Mouse (Mus musculus) gastrocnemius, postnatal 25 days (tissue): Measurements from ENCODE around the gene Cd59b. TPM values are rescaled to one million over a fixed set of nuclear protein-coding genes. Genes with fewer than 3 reads are reported as not detected.
A peak's percentile ranks its signal among the peaks of the same experiment; 100 is the strongest.

Source experiments
- DNase-seq: peaks from one replicate; pipeline ENCODE4 v3.0.0; 2022
- total RNA-seq, 2 experiments: library from RNA; stranded (reverse); gene quantifications; 1 replicate in 1 of 2; 2 replicates in 1 of 2; pipeline ENCODE4 v1.2.3; 2021

Gene Cd59b
- total RNA-seq, 2 experiments from 2014 or later = 2.6 to 3.6 TPM

DNA sequence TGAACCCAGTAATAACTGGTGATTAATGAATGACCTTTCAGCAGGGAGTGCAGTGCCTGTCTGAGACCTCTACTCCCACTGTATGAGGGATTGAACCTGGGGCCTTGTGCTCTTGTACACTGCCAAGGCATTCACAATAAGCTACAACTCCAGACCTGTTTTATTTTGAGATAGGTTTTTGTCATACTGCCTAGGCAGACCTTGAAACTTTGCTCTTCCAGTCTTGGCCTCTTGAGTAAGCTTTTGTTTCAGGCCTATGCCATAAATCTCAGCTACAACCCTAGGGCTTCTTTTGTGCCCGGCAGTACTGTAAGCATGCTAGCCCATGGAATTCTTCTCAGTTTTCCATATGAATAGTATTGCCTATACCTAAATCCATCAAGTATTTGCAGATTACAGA lies 49.4 kb downstream of the Cd59b start:
- no peak for DNase-seq

DNA sequence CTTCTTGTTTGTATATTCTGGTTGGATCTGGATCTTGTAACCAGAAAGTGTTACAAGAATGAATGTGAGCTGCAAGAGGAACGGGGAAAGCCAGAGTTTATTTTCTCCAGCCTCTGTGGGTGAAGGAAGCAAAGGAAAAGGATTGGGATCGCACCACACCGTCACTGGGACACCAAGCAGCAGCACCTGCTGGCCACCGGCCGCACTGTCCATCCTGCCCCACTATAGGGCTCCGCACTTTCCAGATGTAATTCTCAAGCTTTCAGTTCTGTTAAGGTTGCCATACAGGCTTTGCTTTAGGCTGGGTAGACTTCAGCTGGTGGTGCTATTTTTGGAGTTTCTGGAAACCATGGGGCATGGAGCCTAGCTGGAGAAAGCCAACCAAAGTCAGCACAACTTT lies 50.7 kb downstream of the Cd59b start:
- DNase-seq = peak; percentile 20

GRCm38 (mm10) chr2:104121681-104122504 lies 52.2 kb downstream of the Cd59b start:
- no peak for DNase-seq

- peak; percentile 91 for DNase-seq
These were observed 53.1 kb downstream of the Cd59b start, which contains the start of gene A930018P22Rik for GRCm38 (mm10) chr2:104122505-104123378. Gene A930018P22Rik, plus strand, starts transcription at chr2:104122769.

DNA sequence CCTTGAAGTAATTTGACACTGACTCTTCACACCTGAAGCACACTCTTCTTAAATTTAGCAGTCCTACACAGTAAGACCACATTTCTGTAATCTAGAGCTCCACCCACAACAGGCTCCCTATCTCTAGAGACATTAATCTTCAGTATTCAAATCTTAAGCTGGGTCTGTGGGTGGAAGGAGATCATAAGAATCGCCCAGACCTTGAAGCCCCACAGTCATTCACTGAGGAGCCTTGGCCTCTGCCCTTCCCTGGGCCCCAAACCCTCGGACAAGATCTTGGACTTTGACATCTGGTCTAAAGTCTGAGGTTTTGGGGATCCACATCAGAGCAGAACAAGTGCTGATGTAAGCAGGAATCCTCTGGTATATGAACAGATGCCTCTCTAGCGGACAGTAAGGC lies 53.9 kb downstream of the Cd59b start:
- DNase-seq = no peak

DNA sequence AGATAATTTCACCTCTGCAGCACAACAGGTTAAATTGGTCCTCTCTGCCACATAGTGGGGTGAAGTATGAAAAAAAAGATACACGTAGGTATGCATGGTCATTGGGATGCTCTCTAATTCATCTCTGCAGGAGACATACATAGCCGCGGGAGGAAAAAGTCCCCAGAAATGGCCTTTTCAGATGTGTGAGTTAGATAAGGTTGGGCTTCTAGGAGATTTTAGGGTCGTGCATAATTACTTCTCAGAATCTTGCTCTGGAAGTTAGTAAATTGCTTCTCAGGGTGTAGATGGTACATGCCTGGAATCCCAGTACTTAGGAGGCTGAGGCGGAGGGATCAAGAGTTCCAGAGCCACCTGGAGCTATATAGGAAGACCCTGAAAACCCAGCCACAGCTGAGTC lies 54.4 kb downstream of the Cd59b start:
- no peak for DNase-seq

GRCm38 (mm10) chr2:104128803-104129531 lies 59.3 kb downstream of the Cd59b start:
- DNase-seq = peak; percentile 26

DNA sequence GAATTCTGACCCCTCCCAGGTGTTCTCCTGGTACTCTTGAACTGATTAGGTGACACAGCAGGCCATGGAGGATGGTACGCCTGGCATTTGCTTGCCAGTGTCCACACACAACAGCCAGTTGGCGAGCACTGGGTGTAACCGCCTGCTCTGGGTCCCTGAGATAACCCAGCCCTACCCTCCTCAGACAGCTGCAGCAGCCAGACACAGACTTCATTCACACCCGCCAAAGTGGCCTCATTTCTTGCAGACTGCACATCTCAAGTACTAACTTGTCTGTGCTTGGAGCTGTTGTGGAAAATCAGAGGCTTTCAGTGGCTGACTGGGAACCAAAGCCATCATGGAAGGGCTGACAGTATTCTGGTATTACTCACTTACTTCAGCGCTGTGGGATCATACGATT lies 60.5 kb downstream of the Cd59b start:
- no peak for DNase-seq

GRCm38 (mm10) chr2:104130969-104131368 lies 61.3 kb downstream of the Cd59b start:
- DNase-seq = no peak

DNA sequence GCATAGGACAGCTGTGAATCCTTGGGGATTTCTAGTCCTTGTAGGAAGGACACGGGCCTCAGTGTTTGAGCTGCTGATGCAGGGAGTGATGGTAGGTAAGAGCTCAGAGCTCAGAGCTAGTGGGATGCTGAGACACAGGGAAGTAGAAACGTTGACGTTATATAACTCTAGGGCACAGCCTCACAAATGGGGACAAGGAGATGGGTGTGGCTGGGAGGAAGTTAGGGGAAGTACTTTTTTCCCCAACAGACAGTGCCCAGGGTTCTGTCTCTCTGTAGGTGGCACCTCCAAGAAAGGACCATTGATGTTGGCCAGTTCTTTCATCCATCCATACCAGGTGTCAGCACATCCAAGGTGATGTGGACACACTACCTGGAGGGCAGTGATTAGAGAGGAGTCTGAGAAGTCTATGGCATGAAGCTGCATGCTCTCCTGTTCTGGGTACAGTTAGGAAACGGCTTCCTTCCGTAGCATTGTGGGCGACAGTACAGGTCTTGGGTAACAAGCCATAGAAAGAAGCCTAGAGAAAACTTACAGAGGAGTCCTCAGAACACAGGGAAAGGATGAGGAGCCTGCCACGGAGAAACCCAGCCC lies 62.7 kb downstream of the Cd59b start:
- no peak for DNase-seq

GRCm38 (mm10) chr2:104133042-104133810 lies 63.6 kb downstream of the Cd59b start:
- no peak for DNase-seq

- DNase-seq = peak; percentile 41
These were observed 64.8 kb downstream of the Cd59b start for GRCm38 (mm10) chr2:104134150-104135056.

GRCm38 (mm10) chr2:104135920-104136319 lies 66.3 kb downstream of the Cd59b start:
- DNase-seq = no peak

Other genes with a start within 250 kb of the Cd59b start
- gene Lmo2, start 111.9 kb upstream of the Cd59b start, total RNA-seq = 10 to 100 TPM in 1 of 2 experiments, 1 to 10 TPM in 1; 7.0 to 10.6 TPM
- 10 to 100 TPM; 41.2 to 44.7 TPM for gene Fbxo3, start 42.1 kb upstream of the Cd59b start, total RNA-seq
- not detected for gene 4931422A03Rik, start 41.5 kb upstream of the Cd59b start, total RNA-seq
- under 1 TPM; 0.33 to 0.59 TPM for gene Gm10912, start 4.0 kb upstream of the Cd59b start, total RNA-seq
- gene Gm10799, start 1.3 kb upstream of the Cd59b start, total RNA-seq = not detected
- 10 to 100 TPM; 16.3 to 22.5 TPM for gene Cd59a, start 26.0 kb downstream of the Cd59b start, total RNA-seq
- 1 to 10 TPM; 1.0 to 1.3 TPM for gene A930018P22Rik, start 52.9 kb downstream of the Cd59b start, total RNA-seq